ENCODE assay signal across 10 mouse cellular contexts in genomic region chr10:75595981-75596380, GRCm38 (mm10). TPM values are rescaled to one million over a fixed set of nuclear protein-coding genes. Genes with fewer than 3 reads are reported as not detected.
DNase-seq lines count a peak whose midpoint lies in the region; ATAC-seq and TF ChIP-seq lines count a peak whose summit lies in the region.
"Had no signal": no experiment of that assay in that cellular context is flagged by ENCODE, and none has a peak within 500 bp of the region (broad histone marks: within the 10 kb centered on the region; RNA-seq: fewer than 3 reads in every experiment).

No protein-coding gene starts in this region.

- peak; percentile 34 for DNase-seq in kidney, adult 18-20 months
- peak; percentile 68 for DNase-seq in adrenal gland, postnatal 10 days
- DNase-seq in gastrocnemius, adult 8-10 months (ENCODE audit: low spot score in 2 of 2) = peak; percentile 61 to 73
- DNase-seq in thymus, adult 2 months = no peak
- DNase-seq: midbrain, embryonic 14.5 days; right cerebral cortex, postnatal 4 days had no signal

- H3K79me2 ChIP-seq in myocyte (ENCODE audit: control insufficient read depth, insufficient read depth) = no peaks in the 10 kb centered on the region

- 71% methylated on average over 8 of the region's 8 CpGs for WGBS in kidney, embryonic 16.5 days
- 94% methylated on average over 8 of the region's 8 CpGs for WGBS in thymus, adult 2 months
- WGBS in hindbrain, embryonic 12.5 days = 90% methylated on average over 8 of the region's 8 CpGs

- no peaks in the 10 kb centered on the region for H3K27me3 ChIP-seq in kidney, embryonic 16.5 days (ENCODE audit: insufficient read depth, low read length)
- H3K27me3 ChIP-seq in myocyte (ENCODE audit: control insufficient read depth, insufficient read depth, insufficient read length) = no peaks in the 10 kb centered on the region
- no peaks in the 10 kb centered on the region for H3K27me3 ChIP-seq in thymus, adult 2 months (ENCODE audit: control insufficient read depth, insufficient read depth, low read length)
- H3K27me3 ChIP-seq in hindbrain, embryonic 12.5 days = no peaks in the 10 kb centered on the region
- H3K27me3 ChIP-seq: heart, embryonic 13.5 days had no signal

- H3K36me3 ChIP-seq in kidney, embryonic 16.5 days (ENCODE audit: insufficient read depth, low read length) = no peaks in the 10 kb centered on the region
- no peaks in the 10 kb centered on the region for H3K36me3 ChIP-seq in myocyte (ENCODE audit: control insufficient read depth, insufficient read depth)
- no peaks in the 10 kb centered on the region for H3K36me3 ChIP-seq in thymus, adult 2 months (ENCODE audit: control insufficient read depth, insufficient read depth, low read length)
- H3K36me3 ChIP-seq in hindbrain, embryonic 12.5 days = no peaks in the 10 kb centered on the region

- no peak overlapping the region for H3ac ChIP-seq in myocyte (ENCODE audit: control insufficient read depth, insufficient read length)

- TF ChIP-seq POLR2A in myocyte (IDR thresholded peaks at IDR 0.05; ENCODE audit: insufficient read length, low read depth) = no peak
- no peak for TF ChIP-seq POLR2A in thymus, adult 2 months (IDR thresholded peaks at IDR 0.05; ENCODE audit: control insufficient read depth, extremely low read depth, insufficient read depth, low read length, poor library complexity)

- H3K9ac ChIP-seq in kidney, embryonic 16.5 days (replicated peaks; ENCODE audit: low read length) = no peak overlapping the region
- no peak overlapping the region for H3K9ac ChIP-seq in hindbrain, embryonic 12.5 days
- H3K9ac ChIP-seq: heart, embryonic 13.5 days had no signal

- no peak for TF ChIP-seq CTCF in thymus, adult 2 months (IDR thresholded peaks at IDR 0.05; ENCODE audit: borderline replicate concordance, control insufficient read depth, extremely low read depth, insufficient read depth, low read length, poor library complexity)

- H3K4me3 ChIP-seq in kidney, embryonic 16.5 days (ENCODE audit: low read length) = no peak overlapping the region
- no peak overlapping the region for H3K4me3 ChIP-seq in myocyte
- no peak overlapping the region for H3K4me3 ChIP-seq in thymus, adult 2 months (ENCODE audit: control insufficient read depth, insufficient read depth, low read length)
- no peak overlapping the region for H3K4me3 ChIP-seq in hindbrain, embryonic 12.5 days
- H3K4me3 ChIP-seq: heart, embryonic 13.5 days had no signal

- H3K9me3 ChIP-seq in kidney, embryonic 16.5 days (ENCODE audit: low read length) = peaks cover 5% of the 10 kb centered on the region
- peaks cover 3% of the 10 kb centered on the region; the same call in 1 of the 2 replicates for H3K9me3 ChIP-seq in hindbrain, embryonic 12.5 days (replicated peaks)

- H3K27ac ChIP-seq in kidney, embryonic 16.5 days (ENCODE audit: low read length) = no peak overlapping the region
- no peak overlapping the region for H3K27ac ChIP-seq in thymus, adult 2 months (ENCODE audit: control insufficient read depth, insufficient read depth, low read length)
- H3K27ac ChIP-seq in hindbrain, embryonic 12.5 days = no peak overlapping the region
- H3K27ac ChIP-seq: heart, embryonic 13.5 days had no signal

- ATAC-seq in kidney, embryonic 16.5 days (ENCODE audit: low FRiP score, low TSS enrichment) = no peak
- ATAC-seq in hindbrain, embryonic 12.5 days (ENCODE audit: low FRiP score) = no peak

- no peak overlapping the region for H3K4me2 ChIP-seq in kidney, embryonic 16.5 days (replicated peaks; ENCODE audit: low read depth, low read length)
- no peak overlapping the region for H3K4me2 ChIP-seq in myocyte (ENCODE audit: low read depth)
- H3K4me2 ChIP-seq in hindbrain, embryonic 12.5 days (replicated peaks) = no peak overlapping the region
- H3K4me2 ChIP-seq: heart, embryonic 13.5 days had no signal

- H3K4me1 ChIP-seq in kidney, embryonic 16.5 days (ENCODE audit: insufficient read depth, low read length) = peaks cover 14% of the 10 kb centered on the region; the same call in 1 of the 2 replicates
- H3K4me1 ChIP-seq in thymus, adult 2 months (replicated peaks; ENCODE audit: control insufficient read depth, insufficient read depth, low read length) = peaks cover 15% of the 10 kb centered on the region
- H3K4me1 ChIP-seq in hindbrain, embryonic 12.5 days = no peaks in the 10 kb centered on the region

TF ChIP-seq in myocyte, 11 proteins besides CTCF, POLR2A, EP300 and RAD21:
- TF ChIP-seq USF1 (IDR thresholded peaks at IDR 0.05; ENCODE audit: low read depth) (peak; percentile 54), CEBPB (IDR thresholded peaks at IDR 0.05; ENCODE audit: insufficient read depth, poor library complexity, severe bottlenecking) (no peak)
TF ChIP-seq in myocyte: peak in this region for 1.

RNA-seq across cellular contexts. Expression of gene Ggt5, which starts 6.8 kb away (rescaled TPM):
- polyA plus RNA-seq in kidney, embryonic 16.5 days (2015; fragmentation: Nextera tagmentation; extraction: Ambion mirVana) = 6.4 and 9.5 TPM in 2 replicates
- total RNA-seq in adrenal gland, postnatal 10 days (2021) = 1 to 10 TPM; 7.3 to 8.3 TPM
- total RNA-seq in gastrocnemius, adult 8-10 months (2022) = 1 to 10 TPM; 1.2 to 2.5 (median 2.0) TPM
- 0.22 TPM for polyA plus RNA-seq in myocyte (2012; fragmentation: generic; extraction: Trizol)
- polyA plus RNA-seq in thymus, adult 2 months (2012; rRNA removed) = 49.5 and 73.6 TPM in 2 replicates
- 1.1 and 2.1 TPM in 2 replicates for polyA plus RNA-seq in hindbrain, embryonic 12.5 days (2016; fragmentation: Nextera tagmentation; extraction: Ambion mirVana)

RNA-seq across cellular contexts. Expression of gene Ggt1, which starts 34.6 kb away (rescaled TPM):
- 244 and 292 TPM in 2 replicates for polyA plus RNA-seq in kidney, embryonic 16.5 days (2015; fragmentation: Nextera tagmentation; extraction: Ambion mirVana)
- total RNA-seq in adrenal gland, postnatal 10 days (2021) = under 1 TPM; 0.48 to 0.88 TPM
- not detected for total RNA-seq in gastrocnemius, adult 8-10 months (2022)
- polyA plus RNA-seq in myocyte (2012; fragmentation: generic; extraction: Trizol) = 0.06 TPM
- polyA plus RNA-seq in thymus, adult 2 months (2012; rRNA removed) = 5.6 and 6.9 TPM in 2 replicates
- 1.1 and 2.0 TPM in 2 replicates for polyA plus RNA-seq in hindbrain, embryonic 12.5 days (2016; fragmentation: Nextera tagmentation; extraction: Ambion mirVana)

RNA-seq across cellular contexts. Expression of gene Lrrc75b, which starts 35.9 kb away (rescaled TPM):
- polyA plus RNA-seq in kidney, embryonic 16.5 days (2015; fragmentation: Nextera tagmentation; extraction: Ambion mirVana) = 3.3 and 3.8 TPM in 2 replicates
- 1 to 10 TPM; 1.1 to 3.9 TPM for total RNA-seq in adrenal gland, postnatal 10 days (2021)
- total RNA-seq in gastrocnemius, adult 8-10 months (2022) = under 1 TPM in 1 of 4 experiments, not detected in 3; 0.07 TPM
- polyA plus RNA-seq in myocyte (2012; fragmentation: generic; extraction: Trizol) = 1.1 TPM
- 1.8 and 2.2 TPM in 2 replicates for polyA plus RNA-seq in thymus, adult 2 months (2012; rRNA removed)
- polyA plus RNA-seq in hindbrain, embryonic 12.5 days (2016; fragmentation: Nextera tagmentation; extraction: Ambion mirVana) = 14.6 and 15.4 TPM in 2 replicates

RNA-seq across cellular contexts. Expression of gene Susd2, which starts 47.8 kb away (rescaled TPM):
- 32.4 and 34.2 TPM in 2 replicates for polyA plus RNA-seq in kidney, embryonic 16.5 days (2015; fragmentation: Nextera tagmentation; extraction: Ambion mirVana)
- total RNA-seq in adrenal gland, postnatal 10 days (2021) = 1 to 10 TPM; 7.3 to 9.0 TPM
- total RNA-seq in gastrocnemius, adult 8-10 months (2022) = 1 to 10 TPM in 1 of 4 experiments, under 1 TPM in 3; 0.53 to 2.1 (median 0.78) TPM
- 0.12 TPM for polyA plus RNA-seq in myocyte (2012; fragmentation: generic; extraction: Trizol)
- 11.1 and 11.2 TPM in 2 replicates for polyA plus RNA-seq in thymus, adult 2 months (2012; rRNA removed)
- 2.8 TPM in 2 replicates for polyA plus RNA-seq in hindbrain, embryonic 12.5 days (2016; fragmentation: Nextera tagmentation; extraction: Ambion mirVana)

Comparison
In these comparisons a context has a peak if more than half of its experiments do, and no peak if none do; other contexts are left out.
1. RNA of gene Ggt1, which starts 34.6 kb away (polyA plus RNA-seq): 244 to 292 TPM in kidney, embryonic 16.5 days; 5.6 to 6.9 TPM in thymus, adult 2 months, 1.1 to 2.0 TPM in hindbrain, embryonic 12.5 days and 0.06 TPM in myocyte (single experiment); every median in the first group is over 10 times any median in the second.